Mouse (Mus musculus) G1E (cell line): ENCODE results near the gene B230217C12Rik.
A peak's percentile ranks its signal among the peaks of the same experiment; 100 is the strongest.

Source experiments
- CTCF ChIP-seq: IDR thresholded peaks from 2 replicates; pipeline ENCODE4 v1.5.1; 2012; ENCODE audit warnings: low read depth, low read length, inconsistent platforms, mixed read lengths
- GATA1 ChIP-seq: IDR thresholded peaks from 2 replicates; pipeline ENCODE4 v1.6.1; 2012; ENCODE audit warnings: borderline replicate concordance, low read length, inconsistent platforms, mixed read lengths
- GATA2 ChIP-seq: IDR thresholded peaks from 2 replicates; pipeline ENCODE4 v1.6.1; 2012; ENCODE audit warnings: low read depth, low read length, inconsistent platforms, borderline replicate concordance
- POLR2AphosphoS5 ChIP-seq: IDR thresholded peaks from 2 replicates; pipeline ENCODE4 v1.6.1; 2012; ENCODE audit warnings: low read depth, low read length, inconsistent platforms; ENCODE audit not compliant: insufficient replicate concordance
- TAL1 ChIP-seq: conservative IDR thresholded peaks from 2 replicates; pipeline ENCODE4 v1.6.1; 2012; ENCODE audit warnings: low read depth, low read length, inconsistent platforms, mixed read lengths

- no peak for TF ChIP-seq CTCF
- 0 out of 2 replicates have a peak, but pooled peaks have one; percentile 24 for TF ChIP-seq TAL1
- no peak for TF ChIP-seq GATA1
- no peak for TF ChIP-seq POLR2AphosphoS5
- TF ChIP-seq GATA2, result no peak
Observed at GRCm38 (mm10) chr11:97837641-97838149, 2.9 kb upstream of the B230217C12Rik start.
